Mouse (Mus musculus) megakaryocyte, embryonic 14.5 days (primary cell): ENCODE measurements at regions not wholly inside any gene's neighbourhood (a gene's known extent, or its start where the extent isn't known, plus 50 kb on each side); places are given as distances from the start of the nearest gene placed in this dataset.

ENCODE experiments used
- H3K27me3 ChIP-seq: replicated peaks from 2 replicates; pipeline ENCODE3; 2012; ENCODE audit warnings: inconsistent platforms
- H3K36me3 ChIP-seq: replicated peaks from 2 replicates; pipeline ENCODE3; 2012; ENCODE audit warnings: low read length, inconsistent platforms, mixed read lengths
- H3K4me1 ChIP-seq: 2 replicates; pipeline ENCODE4 v1.6.1; 2012; ENCODE audit warnings: inconsistent platforms
- H3K4me3 ChIP-seq: replicated peaks from 2 replicates; pipeline ENCODE3; 2012; ENCODE audit warnings: moderate library complexity, mild to moderate bottlenecking, inconsistent platforms
- H3K9me3 ChIP-seq: 2 replicates; pipeline ENCODE4 v1.6.1; 2012; ENCODE audit warnings: inconsistent platforms
- FLI1 ChIP-seq: IDR thresholded peaks from 2 replicates; pipeline ENCODE4 v1.6.1; 2012; ENCODE audit warnings: low read length, inconsistent platforms, mixed read lengths
- GATA1 ChIP-seq: IDR thresholded peaks from 3 replicates; pipeline ENCODE4 v1.6.1; 2012; ENCODE audit warnings: mixed read lengths, low read length, inconsistent platforms, borderline replicate concordance

DNA sequence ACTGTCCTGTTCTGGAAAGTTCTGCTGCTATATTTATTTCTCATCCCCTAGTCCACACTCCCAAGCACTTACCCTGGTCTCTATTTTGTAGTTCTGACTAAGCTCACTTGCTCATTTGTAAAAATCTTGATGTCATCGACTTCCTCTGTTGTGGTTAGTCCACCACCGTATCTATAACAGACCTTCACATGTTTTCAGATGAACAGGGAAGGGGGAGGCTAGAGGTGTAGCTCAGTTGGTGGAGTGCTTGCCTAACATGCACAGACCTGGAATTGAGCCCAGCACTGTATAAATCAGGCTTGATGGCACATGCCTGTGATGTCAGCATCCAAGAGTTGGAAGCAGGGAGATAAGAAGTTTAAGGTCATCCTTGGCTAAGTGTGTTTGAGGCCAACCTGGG is 78.3 kb upstream of the Noct start:
- no peak for TF ChIP-seq GATA1
- TF ChIP-seq FLI1 = no peak
- Histone ChIP-seq H3K4me3 (no peak overlapping the region), H3K4me1 (peaks cover 48% of the 10 kb centered on the region), H3K27me3 (no peaks in the 10 kb centered on the region), H3K9me3 (peaks cover 7% of the 10 kb centered on the region; the same call in 1 of the 2 replicates), H3K36me3 (no peaks in the 10 kb centered on the region)

DNA sequence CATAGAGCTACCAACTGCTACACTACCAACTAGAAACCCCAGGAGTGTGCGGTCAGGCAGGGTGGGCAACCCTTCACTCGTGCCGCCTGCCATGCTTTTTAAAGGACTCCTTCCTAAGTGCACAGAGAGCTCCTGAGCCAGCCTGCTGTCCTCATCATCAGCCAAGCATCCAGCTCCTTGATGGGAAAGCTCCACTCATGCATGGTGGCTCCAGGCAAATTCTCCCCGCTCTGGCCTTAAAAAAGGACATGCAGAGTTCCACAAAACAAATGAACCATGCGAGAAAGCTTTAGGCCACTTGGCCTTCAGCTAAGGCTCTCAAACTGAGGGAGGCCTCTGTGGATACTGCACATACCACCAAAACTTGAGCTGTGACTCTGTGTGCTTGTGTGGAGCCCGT is 74.2 kb upstream of the Noct start:
- Histone ChIP-seq H3K4me1 (peaks cover 78% of the 10 kb centered on the region), H3K9me3 (no peaks in the 10 kb centered on the region), H3K27me3 (no peaks in the 10 kb centered on the region), H3K4me3 (no peak overlapping the region), H3K36me3 (no peaks in the 10 kb centered on the region)
- no peak for TF ChIP-seq FLI1
- TF ChIP-seq GATA1 = no peak

DNA sequence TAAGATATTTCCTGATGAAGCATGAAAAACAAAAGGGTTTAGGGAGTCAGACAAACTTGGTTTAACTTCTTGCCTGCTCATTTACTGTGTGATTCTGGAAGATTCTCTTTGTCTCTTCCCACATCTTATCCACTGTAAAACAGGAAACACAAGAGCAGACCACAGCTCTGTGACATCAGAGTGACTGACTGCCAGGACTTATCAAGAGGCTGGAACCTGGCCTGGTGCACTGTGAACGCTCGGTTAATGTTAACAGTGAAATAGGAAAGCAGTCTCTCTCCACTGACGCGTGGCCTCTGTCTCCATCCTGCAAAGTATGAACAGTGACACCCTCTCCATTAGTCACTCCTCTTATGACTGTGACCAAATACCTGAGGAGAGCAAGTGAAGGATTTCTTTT is 73.1 kb upstream of the Noct start:
- TF ChIP-seq GATA1 (no peak), FLI1 (no peak)
- Histone ChIP-seq H3K4me1 (peaks cover 77% of the 10 kb centered on the region), H3K27me3 (no peaks in the 10 kb centered on the region), H3K4me3 (no peak overlapping the region), H3K9me3 (no peaks in the 10 kb centered on the region), H3K36me3 (no peaks in the 10 kb centered on the region)

DNA sequence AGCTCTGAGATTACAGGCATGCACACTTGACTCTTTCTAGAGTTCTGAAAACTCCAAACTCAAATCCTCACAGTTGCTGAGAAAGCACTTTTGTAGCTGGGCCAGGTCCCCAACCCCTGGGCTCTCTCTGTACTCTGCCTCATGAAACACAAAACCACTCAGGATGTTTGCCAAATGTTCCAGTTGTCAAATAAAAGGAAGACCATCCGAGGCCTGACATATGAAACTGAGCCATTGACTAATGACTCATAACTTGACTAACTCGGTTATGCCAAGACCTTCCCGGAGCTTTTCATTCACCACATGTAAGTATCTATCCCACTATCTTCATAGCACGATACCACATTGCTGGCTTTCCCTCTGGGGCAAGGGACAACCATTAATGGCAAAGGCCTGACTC is 68.6 kb upstream of the Noct start:
- no peaks in the 10 kb centered on the region for H3K9me3 ChIP-seq

DNA sequence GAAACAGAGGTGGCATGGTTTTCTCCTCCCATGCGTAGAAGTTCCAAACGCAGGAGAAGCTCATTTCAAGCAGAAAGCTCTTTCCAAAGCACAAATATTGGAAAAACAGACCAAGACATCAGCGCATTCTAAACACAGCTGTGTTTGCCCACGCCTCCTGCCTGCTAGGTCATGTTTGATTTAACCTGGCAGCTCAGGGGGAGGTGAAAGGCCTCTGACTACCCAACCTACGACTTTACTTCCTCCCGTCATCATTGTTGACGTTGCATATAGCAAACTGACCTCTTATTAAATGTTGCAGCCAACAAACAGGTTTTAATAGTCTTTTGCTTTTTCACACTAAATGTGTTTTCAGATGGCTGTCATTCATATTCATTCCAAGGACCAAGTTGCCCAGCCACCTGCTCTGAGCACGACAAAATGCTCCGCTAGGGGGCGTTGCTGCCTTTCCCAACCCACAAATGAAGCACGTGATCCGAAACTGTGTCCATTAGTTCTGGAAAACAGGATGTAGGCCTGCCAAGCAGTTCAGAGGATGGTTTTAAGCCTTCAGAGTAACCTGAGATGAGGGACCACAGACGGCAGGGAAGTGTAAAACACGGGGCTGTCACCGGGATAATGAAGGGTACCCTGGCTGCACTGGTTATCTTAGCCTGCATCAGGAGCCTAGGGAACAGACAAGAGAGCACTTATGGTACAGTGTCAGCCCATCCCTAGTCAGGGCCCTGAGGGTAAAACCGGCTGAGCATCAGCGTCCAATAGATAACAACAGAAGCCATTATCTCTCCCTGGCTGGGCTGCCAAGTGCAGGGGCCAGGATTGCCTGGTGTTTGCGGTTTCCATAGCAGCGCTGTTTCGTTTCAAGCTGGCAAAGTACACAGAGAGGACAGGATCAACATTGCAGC is 67.6 kb upstream of the Noct start:
- Histone ChIP-seq H3K4me1 (peaks cover 53% of the 10 kb centered on the region), H3K36me3 (no peaks in the 10 kb centered on the region), H3K27me3 (peaks cover 2% of the 10 kb centered on the region), H3K9me3 (no peaks in the 10 kb centered on the region), H3K4me3 (no peak overlapping the region)
- TF ChIP-seq GATA1 (no peak), FLI1 (no peak)

More for the DNA sequence above, 68.6 kb upstream of the Noct start:
- peaks cover 2% of the 10 kb centered on the region for H3K27me3 ChIP-seq
- peaks cover 59% of the 10 kb centered on the region for H3K4me1 ChIP-seq
- no peaks in the 10 kb centered on the region for H3K36me3 ChIP-seq
- no peak overlapping the region for H3K4me3 ChIP-seq
- TF ChIP-seq FLI1 = no peak
- no peak for TF ChIP-seq GATA1

DNA sequence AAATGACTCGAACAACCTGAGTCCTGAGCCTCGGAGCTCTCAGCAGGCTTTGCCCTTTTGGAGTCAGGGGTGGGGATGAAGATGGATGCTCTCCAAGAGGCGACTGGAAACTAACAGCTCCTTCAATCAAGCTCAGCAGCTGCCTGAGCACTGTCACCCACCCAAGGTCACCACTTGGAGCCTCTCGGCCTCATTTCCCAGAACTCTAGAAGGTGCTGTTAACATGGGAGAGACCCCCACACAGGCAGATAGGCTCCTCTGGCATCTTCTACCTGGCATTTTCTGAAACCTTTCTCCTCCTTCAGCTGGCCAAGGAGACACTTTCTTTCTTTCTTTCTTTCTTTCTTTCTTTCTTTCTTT is 67.0 kb upstream of the Noct start:
- Histone ChIP-seq H3K4me3 (no peak overlapping the region), H3K4me1 (peaks cover 52% of the 10 kb centered on the region), H3K9me3 (no peaks in the 10 kb centered on the region), H3K36me3 (no peaks in the 10 kb centered on the region), H3K27me3 (peaks cover 2% of the 10 kb centered on the region)
- TF ChIP-seq GATA1 (no peak), FLI1 (no peak)

DNA sequence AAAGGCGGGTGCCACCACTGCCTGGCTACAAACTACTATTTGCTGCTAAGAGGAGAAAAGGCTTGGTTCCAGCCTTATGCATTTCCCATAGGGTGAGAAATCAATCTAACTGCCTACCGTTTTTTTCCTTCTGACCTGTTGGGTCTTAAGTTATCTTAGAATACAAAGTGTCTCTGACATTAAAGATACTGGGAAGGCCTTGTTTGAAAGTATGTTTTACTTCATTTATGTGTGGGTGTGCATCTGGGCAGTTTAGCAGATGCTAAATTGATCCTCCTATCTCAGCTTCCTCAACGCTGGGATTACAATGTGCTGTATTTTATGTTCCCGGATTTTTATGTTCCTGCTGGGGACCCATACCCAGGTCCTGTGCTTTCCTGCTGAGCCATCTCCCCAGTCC is 65.8 kb upstream of the Noct start:
- Histone ChIP-seq H3K4me3 (no peak overlapping the region), H3K27me3 (peaks cover 2% of the 10 kb centered on the region), H3K9me3 (no peaks in the 10 kb centered on the region), H3K4me1 (peaks cover 41% of the 10 kb centered on the region), H3K36me3 (no peaks in the 10 kb centered on the region)
- TF ChIP-seq FLI1 = no peak
- no peak for TF ChIP-seq GATA1

DNA sequence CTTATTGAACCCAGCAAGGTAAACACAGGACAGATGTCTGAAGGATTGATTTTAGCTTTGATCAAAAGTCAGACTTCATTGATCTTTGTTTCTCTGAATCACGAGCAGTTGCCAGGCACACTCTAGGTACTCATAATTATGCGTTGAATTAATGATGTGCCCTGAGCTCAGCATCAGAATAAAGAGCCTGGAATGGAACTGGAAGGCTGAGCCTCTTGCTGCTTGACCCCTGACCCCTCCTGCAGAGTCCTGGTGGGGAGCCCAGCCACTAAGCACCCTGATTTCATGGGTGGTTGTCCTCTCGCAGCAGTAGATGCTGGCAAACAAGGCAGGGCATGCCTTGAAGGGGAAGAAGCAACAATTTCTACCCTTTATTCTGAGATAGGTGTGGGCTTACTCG is 64.9 kb upstream of the Noct start:
- TF ChIP-seq GATA1 (no peak), FLI1 (no peak)
- no peaks in the 10 kb centered on the region for H3K9me3 ChIP-seq
- no peaks in the 10 kb centered on the region for H3K36me3 ChIP-seq
- no peak overlapping the region for H3K4me3 ChIP-seq
- H3K4me1 ChIP-seq = peaks cover 33% of the 10 kb centered on the region
- H3K27me3 ChIP-seq = peaks cover 2% of the 10 kb centered on the region

DNA sequence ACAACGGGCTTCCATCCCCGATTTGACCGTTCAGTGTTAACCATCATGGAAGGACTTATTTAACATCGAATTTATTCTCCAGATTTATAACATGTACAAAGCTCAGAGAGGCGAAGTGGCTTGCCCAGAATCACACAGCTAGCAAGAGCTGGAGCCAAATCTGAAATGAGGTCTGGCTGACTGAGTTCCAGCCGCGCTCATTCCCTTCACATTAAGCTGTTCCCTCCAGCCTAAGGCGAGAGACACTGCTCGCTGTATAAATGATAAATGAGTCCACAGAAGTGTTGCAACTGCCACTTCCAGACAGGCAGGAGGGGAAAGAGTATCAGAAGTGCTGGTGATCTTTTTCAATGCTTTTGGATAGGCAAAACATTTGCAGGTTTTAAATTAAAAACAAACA is 64.4 kb upstream of the Noct start:
- no peak overlapping the region for H3K4me3 ChIP-seq
- peaks cover 28% of the 10 kb centered on the region for H3K4me1 ChIP-seq
- no peaks in the 10 kb centered on the region for H3K36me3 ChIP-seq
- H3K9me3 ChIP-seq = no peaks in the 10 kb centered on the region
- peaks cover 2% of the 10 kb centered on the region for H3K27me3 ChIP-seq
- no peak for TF ChIP-seq GATA1
- TF ChIP-seq FLI1 = no peak

DNA sequence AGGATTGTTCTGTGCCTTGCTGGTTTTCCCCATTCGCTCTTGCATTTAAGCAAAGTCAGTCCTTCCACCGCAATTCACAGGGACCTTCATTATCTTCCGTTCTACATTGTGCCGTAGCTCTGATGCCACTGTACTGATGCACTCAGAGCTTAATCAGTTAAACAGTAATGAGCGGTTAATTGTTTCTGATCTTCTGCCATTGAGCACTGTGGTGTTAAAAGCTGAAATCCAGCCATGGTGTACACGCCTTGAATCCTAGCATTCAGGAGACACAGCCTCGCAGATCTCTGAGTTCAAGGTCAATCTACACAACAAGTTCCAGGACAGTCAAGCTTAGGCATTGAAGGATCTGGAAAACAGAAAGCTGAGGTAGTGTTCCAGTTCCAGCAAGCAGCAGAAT is 63.6 kb upstream of the Noct start:
- TF ChIP-seq GATA1 = no peak
- TF ChIP-seq FLI1 = no peak
- H3K4me3 ChIP-seq = no peak overlapping the region
- H3K9me3 ChIP-seq = no peaks in the 10 kb centered on the region

More for the DNA sequence above, 63.6 kb upstream of the Noct start:
- Histone ChIP-seq H3K27me3 (peaks cover 2% of the 10 kb centered on the region), H3K4me1 (peaks cover 20% of the 10 kb centered on the region), H3K36me3 (no peaks in the 10 kb centered on the region)
